Mouse (Mus musculus) heart, adult 2 months (tissue): ENCODE data around the gene Cetn3.

Experiments
- CTCF ChIP-seq: fragments of 200-600 bp; IDR thresholded peaks from 2 replicates; pipeline ENCODE4 v1.8.1; 2022; ENCODE audit warnings: antibody characterized with exemption, mild to moderate bottlenecking, moderate library complexity
- EP300 ChIP-seq: fragments of 200-500 bp; IDR thresholded peaks from 2 replicates; pipeline ENCODE4 v1.6.1; 2011; ENCODE audit warnings: low read depth, low read length, control low read depth; ENCODE audit not compliant: insufficient read depth
- POLR2A ChIP-seq: fragments of 200-500 bp; IDR thresholded peaks from 2 replicates; pipeline ENCODE4 v1.6.1; 2011; ENCODE audit warnings: mild to moderate bottlenecking, low read depth, low read length, control low read depth; ENCODE audit not compliant: insufficient read depth

DNA sequence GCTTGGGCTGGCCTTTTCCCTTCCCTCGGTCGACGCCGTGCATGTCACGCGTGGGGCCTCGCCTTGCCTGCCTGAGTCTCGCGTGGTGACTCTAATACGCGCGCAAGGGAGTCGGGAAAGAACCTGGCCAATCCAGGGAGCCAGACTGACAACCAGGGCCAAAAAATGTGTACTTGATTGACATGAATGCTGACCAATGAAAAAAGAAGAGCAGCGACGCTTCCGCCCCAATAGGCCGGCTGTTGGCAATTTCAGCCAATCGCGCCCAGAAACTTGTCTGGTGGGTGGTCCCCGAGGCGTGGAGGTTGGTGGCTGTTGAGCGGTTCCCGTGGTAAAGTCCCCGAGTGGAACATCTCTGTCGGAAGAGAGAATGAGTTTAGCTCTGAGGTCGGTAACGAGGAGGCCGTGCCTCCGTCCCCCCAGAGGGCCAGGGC lies at the start of gene Cetn3:
- TF ChIP-seq CTCF (no peak), EP300 (0 out of 2 replicates have a peak, but pooled peaks have one; percentile 46), POLR2A (peak; percentile 36; the same call in 1 of the 2 replicates)
